Mouse (Mus musculus) hindbrain, embryonic 14.5 days (tissue): ENCODE measurements at regions not wholly inside any gene's neighbourhood (a gene's known extent, or its start where the extent isn't known, plus 50 kb on each side); places are given as distances from the start of the nearest gene placed in this dataset.

Source experiments
- ATAC-seq: fragments of 200-750 bp; cut with Nextera tagmentation; 2 replicates; pipeline ENCODE4 v1.8.0; 2017; ENCODE audit warnings: moderate number of reproducible peaks, mild to moderate bottlenecking, moderate TSS enrichment, moderate library complexity; ENCODE audit not compliant: low FRiP score
- DNase-seq: peaks from one replicate; pipeline ENCODE4 v3.0.0-alpha.2; 2015; ENCODE audit warnings: low spot score
- H3K27ac ChIP-seq: fragments of 300-500 bp; sonication (generic); 2 replicates; pipeline ENCODE4 v1.5.1; 2014; ENCODE audit warnings: mild to moderate bottlenecking, moderate library complexity
- H3K27me3 ChIP-seq: fragments of 300-500 bp; sonication (generic); 2 replicates; pipeline ENCODE4 v1.6.1; 2014; ENCODE audit warnings: mild to moderate bottlenecking, low read length, mixed read lengths; ENCODE audit not compliant: control insufficient read depth, insufficient read depth
- H3K36me3 ChIP-seq: fragments of 300-500 bp; sonication (generic); replicated peaks from 2 replicates; pipeline ENCODE4 v1.6.1; 2014; ENCODE audit not compliant: control insufficient read depth, insufficient read depth
- H3K4me1 ChIP-seq: fragments of 300-500 bp; sonication (generic); replicated peaks from 2 replicates; pipeline ENCODE4 v1.6.1; 2014; ENCODE audit warnings: antibody characterized with exemption, low read length, mixed read lengths; ENCODE audit not compliant: control insufficient read depth, insufficient read depth
- H3K4me2 ChIP-seq: fragments of 300-500 bp; sonication (generic); replicated peaks from 2 replicates; pipeline ENCODE4 v1.6.1; 2014; ENCODE audit warnings: mild to moderate bottlenecking, moderate library complexity
- H3K4me3 ChIP-seq: fragments of 300-500 bp; sonication (generic); replicated peaks from 2 replicates; pipeline ENCODE4 v1.5.1; 2014; ENCODE audit warnings: mild to moderate bottlenecking, low read length
- H3K9ac ChIP-seq: fragments of 300-500 bp; sonication (generic); 2 replicates; pipeline ENCODE4 v1.6.1; 2014
- H3K9me3 ChIP-seq: fragments of 300-500 bp; sonication (generic); 2 replicates; pipeline ENCODE4 v1.6.1; 2016; ENCODE audit warnings: low read length; ENCODE audit not compliant: control insufficient read depth
- WGBS: fragments of 180-500 bp; shearing (Covaris S2); extraction: QIAGEN DNeasy Blood & Tissue Kit; methylation state at CpG from one replicate; pipeline ENCODE4 v1.1.7; 2014; 5-methylcytosine and 5-hydroxymethylcytosine counted together

GRCm38 (mm10) chr7:95674319-95674718, 496.7 kb upstream of the Tenm4 start:
- no peak for ATAC-seq
- Histone ChIP-seq H3K4me3 (no peak overlapping the region), H3K27me3 (no peaks in the 10 kb centered on the region), H3K36me3 (no peaks in the 10 kb centered on the region), H3K9me3 (no peaks in the 10 kb centered on the region), H3K4me1 (no peaks in the 10 kb centered on the region), H3K27ac (no peak overlapping the region), H3K9ac (no peak overlapping the region), H3K4me2 (no peak overlapping the region)
- no peak for DNase-seq
- WGBS: 100% methylated on average over 1 of the region's 1 CpGs

GRCm38 (mm10) chr7:95682521-95682920, 488.5 kb upstream of the Tenm4 start:
- Histone ChIP-seq H3K4me3 (no peak overlapping the region), H3K27ac (no peak overlapping the region), H3K36me3 (no peaks in the 10 kb centered on the region), H3K4me2 (no peak overlapping the region), H3K9ac (no peak overlapping the region), H3K4me1 (no peaks in the 10 kb centered on the region), H3K9me3 (no peaks in the 10 kb centered on the region), H3K27me3 (no peaks in the 10 kb centered on the region; the same call in 1 of the 2 replicates)
- ATAC-seq (no peak), DNase-seq (no peak)
- WGBS: 41% methylated on average over 3 of the region's 3 CpGs

GRCm38 (mm10) chr7:95687733-95688132, 483.3 kb upstream of the Tenm4 start:
- H3K9me3 ChIP-seq: no peaks in the 10 kb centered on the region
- H3K27ac ChIP-seq: no peak overlapping the region
- no peak overlapping the region for H3K4me3 ChIP-seq
- H3K27me3 ChIP-seq: no peaks in the 10 kb centered on the region; the same call in 1 of the 2 replicates
- WGBS: 25% methylated on average over 3 of the region's 3 CpGs
- H3K4me1 ChIP-seq: peaks cover 10% of the 10 kb centered on the region; the same call in 1 of the 2 replicates
- no peak for ATAC-seq
- DNase-seq: no peak
- no peaks in the 10 kb centered on the region for H3K36me3 ChIP-seq
- H3K4me2 ChIP-seq: peak overlapping the region; percentile 60
- H3K9ac ChIP-seq: no peak overlapping the region

GRCm38 (mm10) chr7:95688151-95689146, 482.6 kb upstream of the Tenm4 start:
- H3K9ac ChIP-seq: peak overlapping the region; percentile 49
- no peaks in the 10 kb centered on the region; the same call in 1 of the 2 replicates for H3K27me3 ChIP-seq
- H3K36me3 ChIP-seq: no peaks in the 10 kb centered on the region
- peaks cover 10% of the 10 kb centered on the region; the same call in 1 of the 2 replicates for H3K4me1 ChIP-seq
- H3K4me2 ChIP-seq: peak overlapping the region; percentile 60
- DNase-seq: peak; percentile 43
- H3K4me3 ChIP-seq: peak overlapping the region; percentile 27
- WGBS: 2% methylated on average over 16 of the region's 16 CpGs
- no peak overlapping the region for H3K27ac ChIP-seq
- H3K9me3 ChIP-seq: no peaks in the 10 kb centered on the region
- ATAC-seq: no peak; the same call in 1 of the 2 replicates

- H3K27me3 ChIP-seq: no peaks in the 10 kb centered on the region; the same call in 1 of the 2 replicates
- H3K9ac ChIP-seq: peak overlapping the region; percentile 49
- DNase-seq (no peak), ATAC-seq (no peak)
- H3K4me3 ChIP-seq: peak overlapping the region; percentile 27
- H3K9me3 ChIP-seq: no peaks in the 10 kb centered on the region
- WGBS: 11% methylated on average over 7 of the region's 7 CpGs
- no peaks in the 10 kb centered on the region for H3K36me3 ChIP-seq
- H3K4me2 ChIP-seq: peak overlapping the region; percentile 60
- peaks cover 10% of the 10 kb centered on the region; the same call in 1 of the 2 replicates for H3K4me1 ChIP-seq
- H3K27ac ChIP-seq: no peak overlapping the region
Observed at GRCm38 (mm10) chr7:95689161-95689833, 481.7 kb upstream of the Tenm4 start.

- Histone ChIP-seq H3K9me3 (no peaks in the 10 kb centered on the region), H3K27me3 (no peaks in the 10 kb centered on the region), H3K4me1 (no peaks in the 10 kb centered on the region; the same call in 1 of the 2 replicates), H3K36me3 (no peaks in the 10 kb centered on the region), H3K4me3 (no peak overlapping the region), H3K4me2 (no peak overlapping the region), H3K27ac (0 out of 2 replicates have a peak overlapping the region, but pooled peaks have one; percentile 20), H3K9ac (no peak overlapping the region)
- DNase-seq (peak; percentile 25), ATAC-seq (no peak)
- WGBS: 50% methylated on average over 9 of the region's 9 CpGs
Observed at GRCm38 (mm10) chr7:95699506-95699905, 471.5 kb upstream of the Tenm4 start.

GRCm38 (mm10) chr7:95710088-95710487, 461.0 kb upstream of the Tenm4 start:
- Histone ChIP-seq H3K36me3 (no peaks in the 10 kb centered on the region), H3K27ac (no peak overlapping the region), H3K27me3 (no peaks in the 10 kb centered on the region), H3K9me3 (no peaks in the 10 kb centered on the region), H3K9ac (no peak overlapping the region), H3K4me1 (no peaks in the 10 kb centered on the region), H3K4me3 (no peak overlapping the region), H3K4me2 (no peak overlapping the region)
- no peak for ATAC-seq
- DNase-seq: no peak
- WGBS: 85% methylated on average over 7 of the region's 7 CpGs

GRCm38 (mm10) chr7:95720083-95720482, 451.0 kb upstream of the Tenm4 start:
- no peak for ATAC-seq
- H3K9me3 ChIP-seq: peaks cover 4% of the 10 kb centered on the region; the same call in 1 of the 2 replicates
- no peak overlapping the region for H3K4me2 ChIP-seq
- no peak for DNase-seq
- H3K9ac ChIP-seq: no peak overlapping the region
- H3K27ac ChIP-seq: no peak overlapping the region
- no peaks in the 10 kb centered on the region for H3K36me3 ChIP-seq
- no peaks in the 10 kb centered on the region for H3K4me1 ChIP-seq
- H3K4me3 ChIP-seq: no peak overlapping the region
- H3K27me3 ChIP-seq: no peaks in the 10 kb centered on the region
